In the genomic region with DNA sequence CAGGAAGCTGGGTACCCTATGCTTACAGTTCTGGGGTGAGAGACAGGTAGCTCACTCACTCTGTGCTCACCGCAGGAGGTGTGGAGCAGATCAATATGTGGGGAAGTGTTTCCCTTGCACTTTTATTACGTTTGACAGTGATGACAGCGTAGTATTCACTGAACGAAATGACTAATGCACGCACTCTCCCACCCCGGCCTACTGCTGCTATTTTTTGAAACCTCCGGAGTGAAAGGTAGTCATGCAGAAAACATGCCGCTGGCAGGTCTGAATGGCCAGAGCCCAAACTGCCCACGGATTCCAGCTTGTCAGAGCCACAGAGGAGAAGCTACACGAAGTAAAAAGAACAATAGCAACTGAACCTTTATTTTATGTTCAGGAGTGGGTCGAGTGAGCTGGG, we compare ENCODE assay signal across 8 mouse cellular contexts.
DNase-seq lines count a peak whose midpoint lies in the region; TF ChIP-seq lines count a peak whose summit lies in the region.

No protein-coding gene starts in this region.

- intact Hi-C loops in gastrocnemius, adult 2 months (cut with DNase I): no loop called here
- intact Hi-C loops in gastrocnemius, postnatal 14 days (cut with DNase I; ENCODE audit: low total_unique reads): no loop called here

- H3K27ac ChIP-seq in gastrocnemius, adult 2 months: 0 out of 2 replicates have a peak overlapping the region, but pooled peaks have one; percentile 31

- DNase-seq in gastrocnemius, adult 2 months: no peak
- DNase-seq in gastrocnemius, postnatal 14 days: no peak
- peak; percentile 91 for DNase-seq in NIH3T3 (ENCODE audit: low read depth)
- DNase-seq in fibroblast of lung, adult 2 months (ENCODE audit: low read depth): peak; percentile 77
- DNase-seq in kidney, postnatal 25 days: peak; percentile 62 to 72
- no peak for DNase-seq in layer of hippocampus, adult 9-11 months
- no peak for DNase-seq in thymus, postnatal 4 days
- DNase-seq in adrenal gland, postnatal 36 days: no peak

- no peak for TF ChIP-seq CTCF in gastrocnemius, adult 2 months (IDR thresholded peaks at IDR 0.05)

- H3K4me3 ChIP-seq in gastrocnemius, adult 2 months: peak overlapping the region; percentile 45

Comparison
In these comparisons a context has a peak if more than half of its experiments do, and no peak if none do; other contexts are left out.
1. DNase-seq: peak in NIH3T3 (single experiment), fibroblast of lung, adult 2 months (single experiment) and kidney, postnatal 25 days (2 of 2); none in gastrocnemius, adult 2 months (single experiment), gastrocnemius, postnatal 14 days (single experiment), layer of hippocampus, adult 9-11 months (single experiment), thymus, postnatal 4 days (single experiment) and adrenal gland, postnatal 36 days (0 of 2).